Mouse (Mus musculus): ENCODE measurements around the gene Gm28551. TPM values are rescaled to one million over a fixed set of nuclear protein-coding genes. Genes with fewer than 3 reads are reported as not detected.

Gene Gm28551
- not detected in 2 replicates for polyA plus RNA-seq (2012; rRNA removed; ENCODE audit: low replicate concordance)

DNA sequence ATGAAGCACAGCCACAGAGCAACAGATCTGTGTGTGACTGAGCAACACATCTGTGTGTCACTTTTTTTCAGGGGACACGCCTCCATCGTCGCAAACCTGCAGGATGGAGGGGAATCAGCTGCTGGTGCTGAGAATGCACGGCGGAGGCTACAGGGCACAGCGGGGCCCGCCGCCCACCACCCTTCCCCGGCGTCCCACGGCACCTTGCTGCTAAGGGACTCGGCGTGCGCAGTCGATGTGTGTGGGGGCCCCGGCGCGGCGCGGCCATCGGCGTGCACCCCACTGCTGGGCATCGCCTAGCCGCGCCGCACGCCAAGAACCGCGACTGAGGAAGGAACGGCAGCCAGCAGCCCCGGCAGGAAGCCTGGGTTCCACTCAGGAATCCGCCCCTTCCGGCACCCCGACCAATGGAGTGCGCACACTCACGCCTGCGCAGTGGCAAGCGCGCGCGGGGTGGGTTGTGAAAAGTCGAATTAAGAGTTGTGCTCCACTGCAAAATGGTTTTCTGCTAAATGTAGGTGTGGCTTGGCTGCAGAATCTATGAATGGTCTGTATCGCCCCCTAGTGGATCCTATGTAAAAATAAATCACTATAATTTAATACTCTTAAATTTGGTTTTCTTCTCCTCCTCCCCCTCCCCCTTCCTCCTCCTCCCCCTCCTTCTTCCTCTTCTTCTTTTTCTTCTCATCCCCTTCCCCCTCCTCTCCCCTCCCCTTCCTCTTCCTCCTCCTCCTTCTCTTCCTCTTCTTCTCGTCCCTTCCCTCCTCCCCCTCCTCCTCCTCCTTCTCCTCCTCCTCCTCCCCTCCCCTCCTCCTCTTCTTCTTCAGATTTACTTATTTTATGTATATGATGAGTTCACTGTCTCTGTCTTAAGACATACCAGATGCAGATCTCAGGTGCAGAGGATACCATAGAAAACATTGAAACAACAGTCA lies at the start of gene Gm28551, which contains the start of the genes Asdurf and Asnsd1:
Gene Gm28551 (minus strand): TSS at position 341 of the 935 bp plus-strand sequence.
Gene Asdurf (minus strand): TSS at position 293 of the 935 bp plus-strand sequence.
Gene Asnsd1 (minus strand): TSS at position 426 of the 935 bp plus-strand sequence.

GRCm38 (mm10) chr1:53312989-53313967 lies 39.2 kb downstream of the Gm28551 start, which contains the start of gene Osgepl1:
Gene Osgepl1, plus strand, starts transcription at chr1:53313624.

GRCm38 (mm10) chr1:53296581-53297383 lies 55.7 kb downstream of the Gm28551 start, which contains the start of the genes Pms1, Ormdl1 and Gm28778:
Gene Pms1, minus strand, starts transcription at chr1:53297018.
Gene Ormdl1, plus strand, starts transcription at chr1:53297095.
Gene Gm28778, plus strand, starts transcription at chr1:53297111.

Other genes starting within 250 kb of the Gm28551 start
- not detected in 2 replicates for gene 1700019A02Rik, start 165.0 kb downstream of the Gm28551 start, polyA plus RNA-seq (2012; rRNA removed; ENCODE audit: low replicate concordance)
- gene Pms1, start 55.6 kb downstream of the Gm28551 start, polyA plus RNA-seq (2012; rRNA removed; ENCODE audit: low replicate concordance) = 0.11 and 0.23 TPM in 2 replicates
- 1.5 TPM in 2 replicates for gene Ormdl1, start 55.6 kb downstream of the Gm28551 start, polyA plus RNA-seq (2012; rRNA removed; ENCODE audit: low replicate concordance)
- gene Gm28778, start 55.6 kb downstream of the Gm28551 start, polyA plus RNA-seq (2012; rRNA removed; ENCODE audit: low replicate concordance) = 5.3 and 14.1 TPM in 2 replicates
- 1.5 and 2.6 TPM in 2 replicates for gene Osgepl1, start 39.0 kb downstream of the Gm28551 start, polyA plus RNA-seq (2012; rRNA removed; ENCODE audit: low replicate concordance)
- gene Asdurf, start within 50 bp of the Gm28551 start, polyA plus RNA-seq (2012; rRNA removed; ENCODE audit: low replicate concordance) = not detected in 2 replicates
- 0.56 and 0.82 TPM in 2 replicates for gene Asnsd1, start 85 bp upstream of the Gm28551 start, polyA plus RNA-seq (2012; rRNA removed; ENCODE audit: low replicate concordance)

Data from duodenum, adult 2 months (tissue).